Mouse (Mus musculus) forebrain, postnatal 0 days (tissue): ENCODE results near the gene 2900026A02Rik. TPM values are rescaled to one million over a fixed set of nuclear protein-coding genes. Genes with fewer than 3 reads are reported as not detected.

Experiments
- ATAC-seq: fragments of 200-750 bp; cut with Nextera tagmentation; 2 replicates; pipeline ENCODE4 v1.8.0; 2017; ENCODE audit warnings: mild to moderate bottlenecking, moderate library complexity
- DNase-seq: peaks from one replicate; pipeline ENCODE4 v3.0.0-alpha.2; 2015
- H3K27ac ChIP-seq: fragments of 300-500 bp; sonication (generic); 2 replicates; pipeline ENCODE4 v1.5.1; 2014; ENCODE audit warnings: low read depth, mild to moderate bottlenecking, antibody characterized with exemption, low read length, moderate library complexity, mixed read lengths
- H3K27me3 ChIP-seq: fragments of 300-500 bp; sonication (generic); 2 replicates; pipeline ENCODE4 v1.6.1; 2014; ENCODE audit warnings: mild to moderate bottlenecking, low read length, mixed read lengths; ENCODE audit not compliant: insufficient read depth
- H3K36me3 ChIP-seq: fragments of 300-500 bp; sonication (generic); 2 replicates; pipeline ENCODE4 v1.6.1; 2014; ENCODE audit warnings: mild to moderate bottlenecking, moderate library complexity; ENCODE audit not compliant: insufficient read depth
- H3K4me1 ChIP-seq: fragments of 300-500 bp; sonication (generic); 2 replicates; pipeline ENCODE4 v1.6.1; 2014; ENCODE audit warnings: antibody characterized with exemption; ENCODE audit not compliant: insufficient read depth
- H3K4me2 ChIP-seq: fragments of 300-500 bp; sonication (generic); 2 replicates; pipeline ENCODE4 v1.6.1; 2014; ENCODE audit warnings: low read depth, mild to moderate bottlenecking, moderate library complexity
- H3K4me3 ChIP-seq: fragments of 300-500 bp; sonication (generic); 2 replicates; pipeline ENCODE4 v1.5.1; 2014; ENCODE audit warnings: low read depth, low read length, mixed read lengths
- H3K9ac ChIP-seq: fragments of 300-500 bp; sonication (generic); 2 replicates; pipeline ENCODE4 v1.6.1; 2014; ENCODE audit warnings: mild to moderate bottlenecking
- H3K9me3 ChIP-seq: fragments of 300-500 bp; sonication (generic); 2 replicates; pipeline ENCODE4 v1.6.1; 2016; ENCODE audit warnings: low read length
- CTCF ChIP-seq: sonication (generic); IDR thresholded peaks from 2 replicates; pipeline ENCODE4 v1.5.1; 2016; ENCODE audit warnings: antibody characterized with exemption, control low read depth, low read depth
- WGBS: fragments of 180-500 bp; shearing (Covaris S2); extraction: QIAGEN DNeasy Blood & Tissue Kit; methylation state at CpG from one replicate; pipeline ENCODE4 v1.1.7; 2014; 5-methylcytosine and 5-hydroxymethylcytosine counted together
- polyA plus RNA-seq: library from polyadenylated mRNA; unstranded; fragments of >200 nt; fragmentation: Nextera tagmentation; extraction: Ambion mirVana; gene quantifications from 2 replicates; pipeline ENCODE4 v1.2.1, GENCODE M21; 2015
- total RNA-seq: library from RNA; depleted of rRNA; stranded (reverse); fragments of >200 nt; gene quantifications from 2 replicates; pipeline ENCODE4 v1.2.3, GENCODE M21; 2014; rRNA removed

The 2900026A02Rik gene
- total and polyA plus RNA-seq, 2 experiments from 2014 or later, result 3.3 to 10.9 TPM

DNA sequence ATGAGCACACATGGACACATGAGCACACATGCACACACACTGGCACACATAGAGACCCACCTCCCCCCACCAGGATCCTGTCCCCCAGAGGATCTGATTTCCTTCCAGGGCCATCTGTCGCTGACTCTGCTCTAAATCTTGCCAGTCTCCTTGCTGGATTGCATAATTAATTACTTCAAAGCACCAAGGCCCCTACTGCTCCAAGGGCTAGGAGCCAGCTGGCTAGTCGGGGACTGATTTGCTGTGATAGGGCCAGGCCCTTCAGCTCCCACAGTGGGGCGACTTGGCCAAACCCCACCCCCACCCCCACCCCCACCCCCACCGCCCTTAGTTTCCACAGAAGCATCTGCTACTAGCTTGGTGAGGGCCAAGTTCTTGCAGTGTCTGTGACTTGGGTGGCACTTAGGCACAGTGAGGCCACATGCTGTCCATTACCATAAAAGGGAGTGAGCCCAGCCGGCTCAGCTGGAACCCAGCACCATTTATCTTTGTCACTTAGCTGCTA, 179.4 kb downstream of the 2900026A02Rik start:
- no peaks in the 10 kb centered on the region for H3K27me3 ChIP-seq
- no peak overlapping the region for H3K4me3 ChIP-seq
- H3K4me1 ChIP-seq, result peaks cover 11% of the 10 kb centered on the region
- DNase-seq (peak; percentile 91), ATAC-seq (peak; percentile 88)
- 5% methylated on average over 5 of the region's 5 CpGs for WGBS
- no peak for TF ChIP-seq CTCF
- H3K36me3 ChIP-seq, result no peaks in the 10 kb centered on the region
- H3K27ac ChIP-seq, result 0 out of 2 replicates have a peak overlapping the region, but pooled peaks have one; percentile 50
- H3K4me2 ChIP-seq, result no peak overlapping the region
- no peak overlapping the region for H3K9ac ChIP-seq
- no peaks in the 10 kb centered on the region for H3K9me3 ChIP-seq

DNA sequence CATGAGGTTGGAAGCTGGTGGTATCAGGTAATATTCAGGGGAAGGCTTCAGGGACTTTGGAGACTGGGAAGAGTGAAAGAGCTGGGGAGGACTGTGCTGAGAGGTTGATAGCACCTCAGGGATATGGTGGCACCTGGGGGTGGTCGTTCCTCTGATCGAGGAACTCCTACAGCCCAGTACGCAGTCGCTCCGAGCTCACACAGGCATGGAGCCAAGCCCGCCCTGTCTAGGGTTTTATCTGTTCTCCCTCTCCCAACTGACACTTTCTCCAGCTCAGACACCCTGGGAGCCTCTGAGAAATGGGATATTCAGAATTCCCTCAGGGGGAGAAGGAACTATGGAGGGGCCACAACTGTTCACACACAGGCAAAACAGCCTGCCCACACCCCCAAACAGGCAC, 180.3 kb downstream of the 2900026A02Rik start:
- H3K9me3 ChIP-seq, result no peaks in the 10 kb centered on the region
- no peak for DNase-seq
- no peak overlapping the region for H3K9ac ChIP-seq
- TF ChIP-seq CTCF, result no peak
- no peak overlapping the region for H3K4me2 ChIP-seq
- H3K4me1 ChIP-seq, result peaks cover 11% of the 10 kb centered on the region
- no peak overlapping the region for H3K27ac ChIP-seq
- H3K4me3 ChIP-seq, result no peak overlapping the region
- no peaks in the 10 kb centered on the region for H3K36me3 ChIP-seq
- H3K27me3 ChIP-seq, result no peaks in the 10 kb centered on the region
- 39% methylated on average over 6 of the region's 6 CpGs for WGBS
- no peak for ATAC-seq

GRCm38 (mm10) chr5:113038601-113039000, 182.4 kb downstream of the 2900026A02Rik start:
- no peak overlapping the region for H3K9ac ChIP-seq
- TF ChIP-seq CTCF, result no peak
- H3K9me3 ChIP-seq, result no peaks in the 10 kb centered on the region
- H3K4me2 ChIP-seq, result no peak overlapping the region
- WGBS, result 66% methylated on average over 6 of the region's 6 CpGs
- no peaks in the 10 kb centered on the region for H3K27me3 ChIP-seq
- H3K36me3 ChIP-seq, result no peaks in the 10 kb centered on the region
- no peak for DNase-seq
- ATAC-seq, result peak; percentile 47; the same call in 1 of the 2 replicates
- no peak overlapping the region for H3K27ac ChIP-seq
- peaks cover 18% of the 10 kb centered on the region for H3K4me1 ChIP-seq
- no peak overlapping the region for H3K4me3 ChIP-seq

Other genes with a start within 250 kb of the 2900026A02Rik start
- 49.7 and 56.3 TPM in 2 replicates for gene Grk3, start 205.4 kb downstream of the 2900026A02Rik start, total RNA-seq
- gene Grk3, start 205.4 kb downstream of the 2900026A02Rik start, polyA plus RNA-seq, result 5.9 and 12.3 TPM in 2 replicates
- not detected in 2 replicates for gene Crybb2, start 151.1 kb downstream of the 2900026A02Rik start, total RNA-seq
- not detected in 2 replicates for gene Crybb2, start 151.1 kb downstream of the 2900026A02Rik start, polyA plus RNA-seq
- gene Crybb3, start 139.7 kb downstream of the 2900026A02Rik start, total RNA-seq, result 0.81 and 2.0 TPM in 2 replicates
- gene Crybb3, start 139.7 kb downstream of the 2900026A02Rik start, polyA plus RNA-seq, result 1.6 and 1.7 TPM in 2 replicates
- gene Tmem211, start 5.7 kb upstream of the 2900026A02Rik start, total RNA-seq, result not detected in 2 replicates
- not detected in 2 replicates for gene Tmem211, start 5.7 kb upstream of the 2900026A02Rik start, polyA plus RNA-seq
- 42.0 and 48.7 TPM in 2 replicates for gene Sgsm1, start 89.5 kb upstream of the 2900026A02Rik start, total RNA-seq
- 10.1 and 16.5 TPM in 2 replicates for gene Sgsm1, start 89.5 kb upstream of the 2900026A02Rik start, polyA plus RNA-seq
- not detected in 2 replicates for gene Aym1, start 136.1 kb upstream of the 2900026A02Rik start, total RNA-seq
- not detected in 2 replicates for gene Aym1, start 136.1 kb upstream of the 2900026A02Rik start, polyA plus RNA-seq